Comparison of ENCODE assay signal across 13 mouse cellular contexts in genomic region chr16:32487234-32488111, GRCm38 (mm10). TPM values are rescaled to one million over a fixed set of nuclear protein-coding genes. Genes with fewer than 3 reads are reported as not detected.
DNase-seq lines count a peak whose midpoint lies in the region; ATAC-seq and TF ChIP-seq lines count a peak whose summit lies in the region.
"Had no signal": no experiment of that assay in that cellular context is flagged by ENCODE, and none has a peak within 500 bp of the region (broad histone marks: within the 10 kb centered on the region; RNA-seq: fewer than 3 reads in every experiment).

Slc51a (minus strand) TSS chr16:32487879.

- intact Hi-C loops in gastrocnemius, postnatal 14 days (cut with DNase I; ENCODE audit: low total_unique reads): no loop called here

- peak within 1 kb of the TSS; percentile 38 for H3K4me3 ChIP-seq in kidney, adult 2 months (ENCODE audit: insufficient read depth, low read depth, low read length)
- H3K4me3 ChIP-seq in kidney, embryonic 16.5 days (ENCODE audit: low read length): no peak within 1 kb of the TSS
- H3K4me3 ChIP-seq in erythroblast, embryonic 14.5 days (replicated peaks): peak within 1 kb of the TSS; percentile 54
- H3K4me3 ChIP-seq in stomach, embryonic 14.5 days (ENCODE audit: low read depth, low read length): no peak within 1 kb of the TSS
- H3K4me3 ChIP-seq in hindbrain, embryonic 10.5 days: no peak within 1 kb of the TSS
- H3K4me3 ChIP-seq: forebrain, embryonic 13.5 days; neural tube, embryonic 13.5 days had no signal

- peak within 1 kb of the TSS; percentile 87 for H3K27ac ChIP-seq in kidney, adult 2 months (ENCODE audit: insufficient read depth, low read depth, low read length)
- no peak within 1 kb of the TSS for H3K27ac ChIP-seq in kidney, embryonic 16.5 days (ENCODE audit: low read length)
- peak within 1 kb of the TSS; percentile 21; the same call in 1 of the 2 replicates for H3K27ac ChIP-seq in stomach, embryonic 14.5 days (ENCODE audit: low read length)
- no peak within 1 kb of the TSS; the same call in 1 of the 2 replicates for H3K27ac ChIP-seq in hindbrain, embryonic 10.5 days
- H3K27ac ChIP-seq: forebrain, embryonic 13.5 days; neural tube, embryonic 13.5 days had no signal

- no peak for ATAC-seq in kidney, embryonic 16.5 days (ENCODE audit: low FRiP score, low TSS enrichment)
- peak; percentile 76 for ATAC-seq in stomach, embryonic 14.5 days (ENCODE audit: insufficient number of reproducible peaks, insufficient read depth, low FRiP score, low read depth)
- ATAC-seq: forebrain, embryonic 13.5 days had no signal

- TF ChIP-seq CTCF in kidney, adult 2 months (conservative IDR thresholded peaks at IDR 0.05; ENCODE audit: insufficient read depth, insufficient read length, low read depth, low read length): no peak

- peaks cover 8% of the 10 kb centered on the region; the same call in 1 of the 2 replicates for H3K4me1 ChIP-seq in kidney, adult 2 months (ENCODE audit: control insufficient read depth, insufficient read depth, low read length)
- peaks cover 21% of the 10 kb centered on the region for H3K4me1 ChIP-seq in kidney, embryonic 16.5 days (ENCODE audit: insufficient read depth, low read length)
- peaks cover 45% of the 10 kb centered on the region for H3K4me1 ChIP-seq in erythroblast, embryonic 14.5 days (ENCODE audit: control insufficient read depth)
- no peaks in the 10 kb centered on the region for H3K4me1 ChIP-seq in stomach, embryonic 14.5 days (ENCODE audit: control insufficient read depth, insufficient read depth, low read length)
- peaks cover 27% of the 10 kb centered on the region for H3K4me1 ChIP-seq in hindbrain, embryonic 10.5 days (replicated peaks)
- H3K4me1 ChIP-seq: forebrain, embryonic 13.5 days; neural tube, embryonic 13.5 days had no signal

- no peaks in the 10 kb centered on the region for H3K36me3 ChIP-seq in kidney, adult 2 months (ENCODE audit: control insufficient read depth, insufficient read depth, low read length)
- H3K36me3 ChIP-seq in kidney, embryonic 16.5 days (ENCODE audit: insufficient read depth, low read length): no peaks in the 10 kb centered on the region
- H3K36me3 ChIP-seq in erythroblast, embryonic 14.5 days (ENCODE audit: control insufficient read depth): no peaks in the 10 kb centered on the region
- H3K36me3 ChIP-seq in stomach, embryonic 14.5 days (ENCODE audit: control insufficient read depth, insufficient read depth, low read length): no peaks in the 10 kb centered on the region
- H3K36me3 ChIP-seq in hindbrain, embryonic 10.5 days: no peaks in the 10 kb centered on the region
- H3K36me3 ChIP-seq: neural tube, embryonic 13.5 days had no signal

- H3K9me3 ChIP-seq in kidney, embryonic 16.5 days (ENCODE audit: low read length): no peaks in the 10 kb centered on the region
- no peaks in the 10 kb centered on the region for H3K9me3 ChIP-seq in erythroblast, embryonic 14.5 days (ENCODE audit: control insufficient read depth, low read length)
- no peaks in the 10 kb centered on the region for H3K9me3 ChIP-seq in stomach, embryonic 14.5 days (ENCODE audit: control insufficient read depth, low read depth, low read length)
- H3K9me3 ChIP-seq in hindbrain, embryonic 10.5 days: no peaks in the 10 kb centered on the region
- H3K9me3 ChIP-seq: forebrain, embryonic 13.5 days; neural tube, embryonic 13.5 days had no signal

- WGBS in kidney, adult 2 months: 44% methylated on average over 15 of the region's 15 CpGs
- WGBS in kidney, embryonic 16.5 days: 29% methylated on average over 15 of the region's 15 CpGs
- 25% methylated on average over 15 of the region's 15 CpGs for WGBS in stomach, embryonic 14.5 days
- 65% methylated on average over 15 of the region's 15 CpGs for WGBS in hindbrain, embryonic 10.5 days

- H3K9ac ChIP-seq in kidney, embryonic 16.5 days (replicated peaks; ENCODE audit: low read length): no peak within 1 kb of the TSS; the same call in 1 of the 2 replicates
- H3K9ac ChIP-seq in stomach, embryonic 14.5 days (replicated peaks; ENCODE audit: low read depth, low read length): no peak within 1 kb of the TSS
- H3K9ac ChIP-seq: forebrain, embryonic 13.5 days; neural tube, embryonic 13.5 days had no signal

- peak; percentile 91 for DNase-seq in kidney, adult 2 months
- DNase-seq in kidney, postnatal 14 days: peak; percentile 51
- no peak for DNase-seq in gastrocnemius, postnatal 14 days
- DNase-seq in hindbrain, embryonic 10.5 days (ENCODE audit: low spot score): no peak
- no peak for DNase-seq in layer of hippocampus, adult 18-20 months (ENCODE audit: low spot score in 2 of 2)
- DNase-seq: adrenal gland, postnatal 36 days had no signal

- TF ChIP-seq POLR2A in kidney, adult 2 months (IDR thresholded peaks at IDR 0.05; ENCODE audit: low read depth, low read length): no peak

- no peak within 1 kb of the TSS for H3K4me2 ChIP-seq in kidney, embryonic 16.5 days (replicated peaks; ENCODE audit: low read depth, low read length)
- no peak within 1 kb of the TSS for H3K4me2 ChIP-seq in stomach, embryonic 14.5 days (replicated peaks; ENCODE audit: low read depth, low read length)
- H3K4me2 ChIP-seq: forebrain, embryonic 13.5 days; neural tube, embryonic 13.5 days had no signal

- no peaks in the 10 kb centered on the region for H3K27me3 ChIP-seq in kidney, adult 2 months (replicated peaks; ENCODE audit: control insufficient read depth, insufficient read depth, low read length)
- no peaks in the 10 kb centered on the region for H3K27me3 ChIP-seq in kidney, embryonic 16.5 days (ENCODE audit: insufficient read depth, low read length)
- H3K27me3 ChIP-seq in erythroblast, embryonic 14.5 days (ENCODE audit: control insufficient read depth): no peaks in the 10 kb centered on the region
- H3K27me3 ChIP-seq in stomach, embryonic 14.5 days (ENCODE audit: control insufficient read depth, insufficient read depth, low read length): no peaks in the 10 kb centered on the region
- H3K27me3 ChIP-seq in hindbrain, embryonic 10.5 days (ENCODE audit: insufficient read depth, poor library complexity, severe bottlenecking): no peaks in the 10 kb centered on the region; the same call in 1 of the 2 replicates
- H3K27me3 ChIP-seq: forebrain, embryonic 13.5 days; neural tube, embryonic 13.5 days had no signal

RNA-seq across cellular contexts. Expression of gene Slc51a, which starts in this region (rescaled TPM):
- polyA plus RNA-seq in kidney, adult 2 months (2012; rRNA removed): 92.3 and 97.3 TPM in 2 replicates
- polyA plus RNA-seq in kidney, embryonic 16.5 days (2015; fragmentation: Nextera tagmentation; extraction: Ambion mirVana): 3.0 and 3.9 TPM in 2 replicates
- not detected in 2 replicates for polyA plus RNA-seq in erythroblast, embryonic 14.5 days (2012)
- 1.9 and 2.7 TPM in 2 replicates for polyA plus RNA-seq in stomach, embryonic 14.5 days (2014; fragmentation: Nextera tagmentation; extraction: Ambion mirVana)
- total RNA-seq in gastrocnemius, postnatal 14 days (2021): not detected
- polyA plus RNA-seq in hindbrain, embryonic 10.5 days (2016; fragmentation: Nextera tagmentation; extraction: Ambion mirVana): 0.20 and 0.44 TPM in 2 replicates
- total RNA-seq in layer of hippocampus, adult 18-20 months (2021): not detected
- total RNA-seq: left cerebral cortex, postnatal 36 days; megakaryocyte, adult 5-6 weeks had no signal
- polyA plus RNA-seq: neural tube, embryonic 13.5 days had no signal

Comparison
In these comparisons a context has a peak if more than half of its experiments do, and no peak if none do; other contexts are left out.
1. RNA of gene Slc51a (polyA plus RNA-seq): 92.3 to 97.3 TPM in kidney, adult 2 months; 3.0 to 3.9 TPM in kidney, embryonic 16.5 days, 1.9 to 2.7 TPM in stomach, embryonic 14.5 days, 0.20 to 0.44 TPM in hindbrain, embryonic 10.5 days and not detected in erythroblast, embryonic 14.5 days; every median in the first group is over 10 times any median in the second.
2. H3K27ac ChIP-seq: peak in kidney, adult 2 months (single experiment) and stomach, embryonic 14.5 days (single experiment); none in kidney, embryonic 16.5 days (single experiment) and hindbrain, embryonic 10.5 days (single experiment).
3. H3K4me3 ChIP-seq: peak in kidney, adult 2 months (single experiment) and erythroblast, embryonic 14.5 days (single experiment); none in kidney, embryonic 16.5 days (single experiment), stomach, embryonic 14.5 days (single experiment) and hindbrain, embryonic 10.5 days (single experiment).
4. DNase-seq: peak in kidney, adult 2 months (single experiment) and kidney, postnatal 14 days (single experiment); none in gastrocnemius, postnatal 14 days (single experiment), hindbrain, embryonic 10.5 days (single experiment) and layer of hippocampus, adult 18-20 months (0 of 2).